Mouse (Mus musculus): ENCODE measurements around the gene Arl15.

Arl15 gene

DNA sequence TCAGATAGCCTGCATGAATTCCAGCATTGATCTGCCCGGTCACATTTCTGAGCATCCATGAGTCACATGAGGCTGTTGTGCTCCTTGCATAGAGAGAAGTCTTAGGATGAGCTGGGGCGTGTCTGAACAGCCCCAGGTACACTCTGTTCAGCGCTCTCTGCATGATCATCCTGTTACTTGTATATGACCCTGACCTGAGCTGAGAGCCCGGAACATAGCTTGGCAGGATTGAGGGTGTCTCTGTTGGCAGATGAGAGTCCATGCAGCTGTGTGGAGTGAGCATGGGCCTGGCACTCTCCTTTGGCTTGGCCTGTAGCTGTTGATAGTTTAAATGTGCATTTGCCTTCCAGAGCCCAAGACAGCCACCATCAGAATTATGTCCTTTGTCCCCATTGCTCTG lies 50.4 kb downstream of the Arl15 start:
- DNase-seq (ENCODE audit: low spot score in 2 of 2): no peak

DNA sequence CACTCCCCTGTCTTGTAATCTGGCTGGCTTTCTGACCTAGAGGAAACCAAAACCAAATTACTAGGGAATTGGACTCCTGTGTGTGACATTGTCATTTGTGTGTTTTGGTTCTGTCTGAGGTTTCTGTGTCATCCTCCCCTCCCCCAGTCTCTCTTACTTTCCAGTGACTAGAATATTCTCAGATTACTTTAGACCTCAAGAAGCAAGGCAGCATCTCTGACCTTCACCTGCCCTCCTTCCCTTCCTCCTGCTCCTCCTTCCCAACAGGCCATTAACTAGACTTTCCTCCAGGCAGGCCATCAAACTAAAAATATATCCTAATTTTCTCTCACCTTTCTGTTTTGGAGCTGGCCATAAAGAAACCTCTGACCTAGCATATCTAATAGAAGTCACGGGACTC lies 50.9 kb downstream of the Arl15 start:
- no peak for DNase-seq (ENCODE audit: low spot score in 2 of 2)

- no peak for DNase-seq (ENCODE audit: low spot score in 2 of 2)
Observed at GRCm38 (mm10) chr13:113846413-113846812, 52.1 kb downstream of the Arl15 start.

GRCm38 (mm10) chr13:113850431-113851034 lies 56.2 kb downstream of the Arl15 start:
- no peak for DNase-seq (ENCODE audit: low spot score in 2 of 2)

- no peak for DNase-seq (ENCODE audit: low spot score in 2 of 2)
Observed at GRCm38 (mm10) chr13:113851602-113852375, 57.5 kb downstream of the Arl15 start.

DNA sequence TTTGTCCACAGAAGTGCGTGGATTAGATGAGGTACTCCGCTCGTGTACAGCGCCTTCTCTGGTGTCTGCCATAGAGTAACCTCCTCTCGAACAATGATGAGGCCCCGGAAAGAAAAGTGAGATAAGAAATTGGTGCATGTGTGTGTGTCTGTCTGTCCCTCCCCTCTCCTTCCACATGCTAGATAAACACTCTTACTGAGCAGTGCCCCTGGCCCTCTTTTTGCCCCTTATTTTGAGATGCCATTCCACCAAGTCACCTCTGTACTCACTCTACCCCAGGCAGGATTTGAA lies 58.0 kb downstream of the Arl15 start:
- DNase-seq (ENCODE audit: low spot score in 2 of 2): no peak

GRCm38 (mm10) chr13:113854146-113854545 lies 59.8 kb downstream of the Arl15 start:
- no peak for DNase-seq (ENCODE audit: low spot score in 2 of 2)

DNA sequence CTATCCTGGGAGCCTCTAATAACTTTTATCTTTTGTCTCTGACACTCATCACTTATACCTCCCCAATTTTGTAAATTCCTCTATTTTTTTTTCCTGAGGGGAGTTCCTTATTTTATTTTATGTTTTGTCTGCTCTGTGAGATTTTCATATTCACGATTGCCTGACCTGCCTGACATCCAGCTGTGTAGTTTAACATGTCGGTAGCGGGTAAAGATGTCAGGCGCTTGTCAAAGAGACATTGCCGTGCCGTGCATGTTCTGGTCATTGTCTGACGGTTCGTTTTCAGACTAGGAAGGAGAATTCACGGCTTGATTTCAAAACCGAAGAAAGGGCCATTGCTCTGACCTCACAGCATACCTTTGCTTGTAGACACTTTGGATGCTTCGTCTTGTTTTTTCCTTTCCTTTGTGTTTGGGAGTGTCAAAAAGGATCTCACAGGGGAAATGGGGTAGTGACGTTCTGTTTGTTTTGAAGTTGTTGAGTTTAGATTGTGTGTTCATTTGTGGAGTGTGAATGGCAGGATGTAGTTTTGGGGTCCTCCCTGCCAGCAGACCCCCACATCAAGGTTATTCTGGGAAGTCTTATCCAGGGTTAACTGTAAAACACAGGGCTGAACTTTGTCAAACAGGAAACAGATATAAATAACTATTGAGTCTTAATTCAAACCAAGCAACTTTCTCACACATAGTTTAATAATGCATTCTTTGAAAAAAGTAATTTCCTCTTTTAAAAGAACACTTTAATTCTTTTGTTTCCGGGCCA lies 60.4 kb downstream of the Arl15 start:
- no peak for DNase-seq (ENCODE audit: low spot score in 2 of 2)

DNA sequence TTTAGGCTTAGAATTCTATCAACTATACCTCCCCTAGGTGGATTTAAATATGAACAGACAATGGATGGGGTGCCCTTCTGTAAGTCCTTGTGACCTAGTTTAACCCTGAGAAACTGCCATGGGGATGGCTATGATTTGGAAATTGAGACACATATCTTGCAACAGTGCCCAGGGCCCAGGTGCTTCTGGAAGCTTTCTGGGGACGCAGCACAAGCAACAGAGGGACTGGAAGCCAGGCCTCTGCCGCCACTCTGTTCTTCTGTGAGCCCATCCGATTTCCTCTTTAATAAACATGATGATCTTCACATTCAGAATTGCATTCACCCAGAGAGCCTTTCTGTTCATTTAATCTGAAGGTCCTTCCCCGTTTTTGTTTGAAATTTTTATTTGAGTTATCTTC lies 62.6 kb downstream of the Arl15 start:
- no peak for DNase-seq (ENCODE audit: low spot score in 2 of 2)

- no peak for DNase-seq (ENCODE audit: low spot score in 2 of 2)
Observed at GRCm38 (mm10) chr13:113858667-113859391, 64.5 kb downstream of the Arl15 start.

DNA sequence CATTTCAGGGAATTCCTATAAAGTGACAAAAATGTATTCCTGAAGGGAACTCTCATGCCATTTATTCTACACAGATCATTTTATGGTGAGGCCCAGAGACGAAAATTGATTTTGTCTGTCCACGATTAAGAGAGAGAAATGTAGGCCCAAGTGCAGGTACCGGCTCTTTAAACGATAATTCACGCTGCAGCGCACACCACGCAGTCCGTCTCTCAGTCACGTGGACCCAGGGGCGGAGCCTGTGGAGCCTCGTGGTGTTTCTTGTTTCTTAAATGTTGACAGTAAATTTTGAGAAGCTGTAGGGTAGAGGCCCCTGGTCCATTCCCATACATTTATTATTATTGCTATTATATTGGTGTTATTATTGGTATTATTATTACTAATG lies 65.1 kb downstream of the Arl15 start:
- no peak for DNase-seq (ENCODE audit: low spot score in 2 of 2)

DNA sequence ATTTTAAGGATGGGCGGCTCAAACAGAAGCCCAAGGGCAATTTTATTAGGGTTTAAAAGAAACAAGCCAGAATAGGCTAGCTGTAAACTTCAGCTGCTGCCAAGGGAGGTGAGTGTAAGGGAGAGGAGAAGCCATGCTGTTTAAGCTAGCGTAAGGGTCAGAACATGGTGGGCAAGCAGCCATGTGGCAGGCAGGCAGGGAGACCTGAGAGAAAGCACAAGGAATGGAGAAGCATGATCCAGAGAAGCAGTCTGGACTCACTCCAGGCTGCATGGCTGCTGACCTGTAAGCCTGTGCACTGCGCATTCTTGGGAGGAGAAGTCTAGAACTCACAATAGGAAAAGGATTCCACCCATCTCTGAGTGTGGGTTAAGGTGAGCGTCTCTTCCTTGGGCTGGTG lies 66.5 kb downstream of the Arl15 start:
- DNase-seq (ENCODE audit: low spot score in 2 of 2): no peak

GRCm38 (mm10) chr13:113861231-113861630 lies 66.9 kb downstream of the Arl15 start:
- DNase-seq (ENCODE audit: low spot score in 2 of 2): no peak

DNA sequence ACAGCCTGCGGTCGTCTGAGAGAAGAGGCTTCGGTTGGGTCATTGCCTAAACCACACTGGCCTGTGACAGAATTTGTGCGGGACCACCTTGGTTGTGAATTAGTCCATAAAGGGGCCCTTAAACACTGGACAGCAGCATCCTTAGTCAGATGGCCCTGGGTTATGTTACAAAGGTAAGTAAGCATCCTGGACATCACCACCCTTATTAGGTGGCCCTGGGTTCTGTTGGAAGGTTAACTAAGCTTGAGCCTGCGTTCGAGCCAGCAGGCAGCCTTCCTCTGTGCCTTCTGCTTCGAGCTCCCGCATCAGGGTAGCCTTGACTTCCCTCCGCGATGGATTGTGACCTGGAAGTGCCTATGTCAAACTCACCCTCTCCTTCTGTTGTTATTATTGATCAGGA lies 68.6 kb downstream of the Arl15 start:
- DNase-seq (ENCODE audit: low spot score in 2 of 2): no peak

- DNase-seq (ENCODE audit: low spot score in 2 of 2): no peak
Observed at GRCm38 (mm10) chr13:113863688-113864087, 69.4 kb downstream of the Arl15 start.

DNA sequence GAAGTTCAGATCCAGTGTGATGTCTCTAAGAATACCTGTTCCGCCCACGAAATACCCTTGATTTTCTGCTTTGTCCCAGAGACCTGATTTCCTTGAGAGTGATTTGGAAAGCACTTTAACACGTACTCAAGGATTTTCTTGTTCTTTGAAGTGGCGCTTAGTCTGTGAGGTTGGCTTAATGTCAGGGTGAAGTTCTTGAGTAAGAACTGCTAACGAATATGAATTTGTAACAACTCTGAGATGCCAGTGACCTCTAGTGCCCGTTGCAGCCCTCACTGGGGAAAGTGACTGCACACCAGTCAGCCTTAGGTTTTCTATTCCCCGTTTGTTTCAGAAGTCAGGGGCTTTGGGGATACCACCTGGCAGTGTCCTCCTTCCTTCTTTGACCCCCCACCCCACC lies 70.0 kb downstream of the Arl15 start:
- no peak for DNase-seq (ENCODE audit: low spot score in 2 of 2)

DNA sequence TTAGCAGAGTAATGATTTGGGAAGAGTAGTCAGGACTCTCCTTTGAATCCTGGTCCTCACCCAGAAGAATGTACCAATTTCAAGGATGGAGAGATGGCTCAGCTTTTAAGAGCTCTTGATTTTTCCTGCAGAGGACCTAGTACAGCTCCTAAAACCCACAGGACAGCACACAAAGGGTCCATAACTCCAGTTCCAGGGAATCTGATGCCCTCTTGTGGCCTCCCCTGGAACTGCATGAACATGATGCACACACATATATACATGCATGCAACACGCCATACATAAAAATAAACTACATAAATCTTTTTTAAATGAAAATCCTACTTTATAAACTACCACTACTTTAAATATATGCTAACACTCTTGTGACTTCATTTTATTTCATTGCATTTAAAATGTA lies 70.6 kb downstream of the Arl15 start:
- peak; percentile 47 to 71 for DNase-seq (ENCODE audit: low spot score in 2 of 2)

- DNase-seq (ENCODE audit: low spot score in 2 of 2): no peak
Observed at GRCm38 (mm10) chr13:113865378-113865777, 71.1 kb downstream of the Arl15 start.

- DNase-seq (ENCODE audit: low spot score in 2 of 2): peak; percentile 41 to 46
Observed at GRCm38 (mm10) chr13:113865806-113866205, 71.5 kb downstream of the Arl15 start.

- DNase-seq (ENCODE audit: low spot score in 2 of 2): no peak
Observed at GRCm38 (mm10) chr13:113867736-113868135, 73.4 kb downstream of the Arl15 start.

- DNase-seq (ENCODE audit: low spot score in 2 of 2): peak in 1 of 2 experiments; percentile 38
Observed at GRCm38 (mm10) chr13:113869212-113870205, 75.2 kb downstream of the Arl15 start.

Measured in frontal cortex, postnatal 10 days (tissue).